Mouse (Mus musculus) liver, adult (tissue): ENCODE data around the gene Tpra1.

Source experiments
- GATA4 ChIP-seq: IDR thresholded peaks from 2 replicates; pipeline ENCODE4 v1.6.1; 2014; ENCODE audit warnings: mild to moderate bottlenecking, low read length; ENCODE audit not compliant: insufficient replicate concordance

The Tpra1 gene

GRCm38 (mm10) chr6:88881334-88881733 is 20.7 kb upstream of the Tpra1 start:
- TF ChIP-seq GATA4 = no peak

GRCm38 (mm10) chr6:88884195-88884594 is 17.9 kb upstream of the Tpra1 start:
- TF ChIP-seq GATA4 = no peak

DNA sequence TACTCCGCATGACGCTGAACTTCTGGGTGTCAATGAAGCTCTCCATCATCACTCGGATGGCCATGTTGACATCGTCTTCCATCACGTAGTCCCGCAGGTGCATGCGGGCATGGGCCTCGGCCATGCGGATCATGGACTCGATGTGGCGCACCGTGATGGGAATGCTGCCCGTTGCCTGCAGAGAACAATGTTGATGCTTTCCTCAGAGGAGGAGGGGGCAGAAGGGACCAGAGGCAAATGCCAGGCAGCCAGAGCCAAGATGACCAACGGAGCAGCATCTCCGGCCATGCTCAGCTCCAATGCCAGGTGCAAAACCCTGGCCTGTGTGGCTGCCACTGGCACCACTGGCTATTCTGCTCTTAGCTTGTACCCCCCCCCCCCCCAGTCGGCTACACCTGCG is 17.4 kb upstream of the Tpra1 start:
- TF ChIP-seq GATA4 = no peak

DNA sequence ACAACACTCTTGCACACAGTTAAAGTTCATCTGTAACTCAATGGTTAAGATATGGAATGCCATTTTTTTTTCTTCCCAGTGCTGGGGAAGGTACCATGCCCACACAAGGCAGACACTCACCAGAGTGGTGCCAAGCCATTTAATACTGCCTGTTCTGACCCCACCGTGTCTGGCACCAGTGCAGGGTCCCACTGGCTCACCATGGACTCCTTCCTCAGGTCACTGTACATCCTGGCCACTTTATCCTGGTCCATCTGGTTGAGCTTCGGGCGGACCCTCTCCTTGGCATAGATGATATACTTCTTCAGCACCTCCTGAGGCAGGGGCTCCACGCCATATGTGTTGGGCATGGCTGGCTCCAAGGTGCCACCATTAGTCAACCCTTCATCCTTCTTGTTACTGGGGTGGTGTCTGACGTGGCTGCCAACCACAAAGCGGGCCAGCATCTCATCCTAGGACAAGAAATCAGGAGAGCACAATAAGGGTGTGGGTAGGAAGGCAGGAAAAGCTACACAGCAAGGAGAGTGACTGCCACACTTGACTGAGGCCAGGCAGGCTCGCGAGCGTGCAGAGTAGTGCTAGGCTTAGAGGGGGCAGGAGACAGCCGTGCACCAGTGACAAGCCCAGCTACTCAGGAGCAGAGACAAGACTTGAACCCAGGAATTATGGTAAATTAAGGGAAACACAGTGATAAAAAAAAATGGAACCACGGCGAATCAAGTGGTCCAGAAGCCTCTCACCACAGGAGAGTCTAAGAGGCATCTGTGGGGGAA is 16.2 kb upstream of the Tpra1 start:
- TF ChIP-seq GATA4 = no peak

- no peak for TF ChIP-seq GATA4
Observed at GRCm38 (mm10) chr6:88886417-88886967, 15.6 kb upstream of the Tpra1 start.

- TF ChIP-seq GATA4 = no peak
Observed at GRCm38 (mm10) chr6:88889410-88890042, 12.5 kb upstream of the Tpra1 start.

DNA sequence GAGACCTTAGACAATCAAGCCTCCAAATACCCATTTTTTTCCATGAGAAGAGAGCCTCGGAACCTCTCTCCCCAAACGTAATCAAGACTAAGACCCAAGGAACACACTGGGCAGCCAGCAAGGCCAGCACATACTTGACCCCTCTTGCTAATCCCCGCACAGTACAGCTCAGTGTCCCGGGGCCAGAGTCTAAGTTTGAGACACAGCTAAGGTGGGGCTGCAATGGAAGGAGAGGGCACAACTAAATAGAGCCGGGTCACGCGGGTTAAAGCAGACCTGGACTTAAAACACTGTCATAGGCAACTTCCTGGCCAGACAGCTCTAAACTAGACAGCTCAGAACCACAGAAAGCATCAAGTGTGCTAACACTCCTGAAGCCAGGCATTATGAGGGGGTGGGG is 11.2 kb upstream of the Tpra1 start:
- no peak for TF ChIP-seq GATA4

- TF ChIP-seq GATA4 = no peak
Observed at GRCm38 (mm10) chr6:88893559-88893958, 8.5 kb upstream of the Tpra1 start.

- no peak for TF ChIP-seq GATA4
Observed at GRCm38 (mm10) chr6:88895943-88896342, 6.1 kb upstream of the Tpra1 start.

DNA sequence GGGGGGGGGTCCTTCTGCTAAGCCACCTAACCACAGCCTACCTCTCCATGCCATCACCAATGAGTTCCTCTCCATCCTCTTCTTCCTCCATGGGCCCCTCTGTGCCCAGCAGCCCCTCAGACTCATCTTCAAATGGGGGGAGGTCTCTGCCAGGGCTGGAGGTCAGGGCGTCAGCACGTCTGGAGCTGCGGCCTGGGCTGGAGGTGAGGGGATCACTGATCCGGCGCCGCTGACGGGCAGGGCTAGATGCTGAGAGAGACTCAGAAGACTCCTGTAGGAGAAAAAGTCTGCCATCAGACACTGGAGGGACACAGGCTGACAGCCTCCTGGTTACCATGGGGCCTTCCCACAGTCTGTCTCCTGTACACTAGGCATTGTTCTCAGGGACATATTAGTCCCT is 4.8 kb upstream of the Tpra1 start:
- TF ChIP-seq GATA4 = no peak

DNA sequence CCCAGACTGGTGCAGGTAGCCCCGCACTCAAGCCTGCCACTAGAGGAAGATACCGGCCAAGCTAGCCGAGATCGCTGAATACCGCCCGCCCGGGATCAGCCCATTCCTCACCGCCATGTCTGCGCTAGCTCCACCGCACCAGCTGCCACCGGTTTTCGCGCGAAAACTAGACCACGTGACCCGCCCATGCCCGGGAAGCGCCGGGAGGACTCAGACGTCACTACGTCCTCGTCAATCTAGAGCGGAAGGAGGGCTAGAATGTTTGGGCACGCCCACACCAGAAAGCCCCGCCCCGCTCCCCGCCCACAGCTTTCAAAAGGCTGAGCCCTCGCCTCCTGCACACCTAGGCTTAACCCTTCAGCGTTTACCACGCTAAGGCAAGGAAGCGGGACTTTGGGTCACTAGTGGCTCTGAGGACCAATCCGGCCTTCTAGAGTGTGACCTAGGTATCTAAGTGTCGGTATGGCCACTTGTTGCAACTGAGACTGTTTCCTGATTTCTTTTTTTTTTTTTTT is 3.5 kb upstream of the Tpra1 start, which contains the start of gene Mcm2:
Mcm2 (minus strand) TSS at position 247 of the 515 bp plus-strand sequence.
- no peak for TF ChIP-seq GATA4

- TF ChIP-seq GATA4 = no peak
Observed at GRCm38 (mm10) chr6:88899086-88899485, 3.0 kb upstream of the Tpra1 start.

DNA sequence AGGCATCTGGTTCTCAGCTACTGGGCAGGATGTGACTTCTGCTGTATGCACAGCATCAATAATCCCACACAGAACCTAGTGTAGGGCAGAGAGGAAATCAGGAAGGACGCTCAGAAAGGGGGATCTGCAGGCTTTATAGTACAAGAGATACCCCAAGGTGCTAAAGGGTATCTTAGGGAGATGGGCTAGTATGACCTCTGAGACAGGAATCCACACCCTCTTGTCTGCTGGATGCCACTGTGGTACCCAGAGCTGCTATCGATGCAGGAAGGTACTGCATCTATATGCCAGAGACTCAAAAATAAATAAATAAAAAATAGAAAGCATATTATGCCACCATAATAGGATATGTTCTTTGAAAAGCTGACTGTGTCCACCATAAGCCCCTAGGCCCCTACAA is 2.4 kb upstream of the Tpra1 start:
- no peak for TF ChIP-seq GATA4

DNA sequence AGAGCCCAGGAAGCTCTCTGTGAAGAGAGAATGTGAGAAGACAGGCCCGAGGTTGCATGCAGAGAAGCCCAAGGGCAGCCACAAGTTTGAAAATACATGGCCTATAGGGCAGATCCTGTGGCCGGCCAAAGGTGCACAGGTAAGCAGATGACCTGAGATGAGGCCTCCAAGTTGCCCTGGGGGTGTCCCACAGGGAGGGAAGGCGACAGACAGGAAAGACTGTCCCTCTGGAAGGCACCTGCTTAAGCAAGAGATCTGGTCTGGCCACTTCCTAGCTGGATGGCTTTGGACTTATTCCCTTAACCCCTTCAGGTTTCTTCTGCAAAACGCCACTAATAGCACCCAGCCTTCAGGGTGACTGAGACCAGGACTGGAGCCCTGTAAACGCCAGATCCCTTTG is 580 bp upstream of the Tpra1 start:
- no peak for TF ChIP-seq GATA4

DNA sequence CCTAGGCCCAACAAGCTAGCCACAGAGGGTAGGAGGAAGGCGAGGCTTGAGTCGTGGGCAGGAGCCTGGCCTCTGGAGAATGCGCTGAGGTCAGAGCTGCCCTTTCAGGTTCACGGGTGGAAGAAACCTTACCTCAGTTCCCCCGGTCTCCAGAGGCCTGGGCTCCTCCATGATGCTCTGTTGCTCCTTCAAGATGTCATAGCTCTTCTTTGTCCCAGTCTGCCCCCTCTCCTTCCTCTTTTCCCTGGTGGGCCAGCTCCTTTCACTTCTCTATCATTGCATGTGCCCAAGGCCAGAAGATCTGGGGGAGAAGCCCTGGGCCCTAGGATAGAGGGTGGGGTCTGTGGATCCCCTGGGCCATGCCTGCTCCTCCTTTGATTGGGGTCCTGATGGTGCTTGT is 1.7 kb downstream of the Tpra1 start:
- no peak for TF ChIP-seq GATA4

DNA sequence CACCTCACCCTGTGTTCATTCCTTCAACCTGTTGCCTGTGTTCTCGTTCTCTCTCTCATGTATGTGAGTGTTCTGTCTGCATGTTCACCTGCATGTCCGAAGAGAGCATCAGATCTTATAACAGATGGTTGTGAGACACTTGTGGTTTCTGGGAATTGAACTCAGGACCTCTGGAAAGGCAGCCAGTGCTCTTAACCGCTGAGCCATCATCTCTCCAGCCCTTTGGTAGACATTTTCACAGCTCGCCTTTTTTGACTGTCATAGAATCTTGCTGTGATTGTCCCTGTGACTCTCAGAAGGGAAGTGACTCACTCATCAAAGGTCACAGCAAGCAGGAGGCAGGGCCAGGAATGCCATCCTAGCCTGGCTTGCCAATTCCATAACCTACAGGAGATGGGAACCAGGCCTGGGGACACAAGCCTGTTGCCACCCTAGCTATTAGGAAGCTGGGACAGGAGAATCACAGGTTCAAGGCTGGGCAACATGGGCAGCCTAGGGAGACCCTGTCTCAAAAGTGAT is 2.5 kb downstream of the Tpra1 start:
- no peak for TF ChIP-seq GATA4

GRCm38 (mm10) chr6:88905042-88905441 is 3.0 kb downstream of the Tpra1 start:
- TF ChIP-seq GATA4 = no peak
